Mouse (Mus musculus) lung, embryonic 16.5 days (tissue): ENCODE results near the gene Gm48551. TPM values are rescaled to one million over a fixed set of nuclear protein-coding genes. Genes with fewer than 3 reads are reported as not detected.

Experiments
- ATAC-seq: fragments of 200-750 bp; cut with Nextera tagmentation; 2 replicates; pipeline ENCODE4 v1.8.0; 2017; ENCODE audit warnings: low read depth, mild to moderate bottlenecking, moderate library complexity
- H3K27ac ChIP-seq: fragments of 300-500 bp; sonication (generic); 2 replicates; pipeline ENCODE4 v1.5.1; 2014; ENCODE audit warnings: mild to moderate bottlenecking, control low read depth, low read length
- H3K27me3 ChIP-seq: fragments of 300-500 bp; sonication (generic); 2 replicates; pipeline ENCODE4 v1.6.1; 2014; ENCODE audit warnings: low read depth, low read length, mixed read lengths; ENCODE audit not compliant: control insufficient read depth, insufficient read depth
- H3K36me3 ChIP-seq: fragments of 300-500 bp; sonication (generic); 2 replicates; pipeline ENCODE4 v1.6.1; 2014; ENCODE audit warnings: low read length; ENCODE audit not compliant: control insufficient read depth, insufficient read depth
- H3K4me1 ChIP-seq: fragments of 300-500 bp; sonication (generic); replicated peaks from 2 replicates; pipeline ENCODE4 v1.6.1; 2014; ENCODE audit warnings: low read length, mixed read lengths; ENCODE audit not compliant: control insufficient read depth, insufficient read depth
- H3K4me2 ChIP-seq: fragments of 300-500 bp; sonication (generic); 2 replicates; pipeline ENCODE4 v1.6.1; 2014; ENCODE audit warnings: low read depth, low read length, control low read depth
- H3K4me3 ChIP-seq: fragments of 300-500 bp; sonication (generic); 2 replicates; pipeline ENCODE4 v1.5.1; 2014; ENCODE audit warnings: mild to moderate bottlenecking, low read length, control low read depth
- H3K9ac ChIP-seq: fragments of 300-500 bp; sonication (generic); 2 replicates; pipeline ENCODE4 v1.6.1; 2014; ENCODE audit warnings: low read length, control low read depth
- H3K9me3 ChIP-seq: fragments of 300-500 bp; sonication (generic); 2 replicates; pipeline ENCODE4 v1.6.1; 2016; ENCODE audit warnings: low read length; ENCODE audit not compliant: control insufficient read depth
- WGBS: fragments of 180-500 bp; shearing (Covaris S2); extraction: QIAGEN DNeasy Blood & Tissue Kit; methylation state at CpG from one replicate; pipeline ENCODE4 v1.1.7; 2014; 5-methylcytosine and 5-hydroxymethylcytosine counted together
- polyA plus RNA-seq: library from polyadenylated mRNA; unstranded; fragments of >200 nt; fragmentation: Nextera tagmentation; extraction: Ambion mirVana; gene quantifications from 2 replicates; pipeline ENCODE4 v1.2.1, GENCODE M21; 2015

The Gm48551 gene
- polyA plus RNA-seq, 1 experiment from 2014 or later, result 3.1 TPM

DNA sequence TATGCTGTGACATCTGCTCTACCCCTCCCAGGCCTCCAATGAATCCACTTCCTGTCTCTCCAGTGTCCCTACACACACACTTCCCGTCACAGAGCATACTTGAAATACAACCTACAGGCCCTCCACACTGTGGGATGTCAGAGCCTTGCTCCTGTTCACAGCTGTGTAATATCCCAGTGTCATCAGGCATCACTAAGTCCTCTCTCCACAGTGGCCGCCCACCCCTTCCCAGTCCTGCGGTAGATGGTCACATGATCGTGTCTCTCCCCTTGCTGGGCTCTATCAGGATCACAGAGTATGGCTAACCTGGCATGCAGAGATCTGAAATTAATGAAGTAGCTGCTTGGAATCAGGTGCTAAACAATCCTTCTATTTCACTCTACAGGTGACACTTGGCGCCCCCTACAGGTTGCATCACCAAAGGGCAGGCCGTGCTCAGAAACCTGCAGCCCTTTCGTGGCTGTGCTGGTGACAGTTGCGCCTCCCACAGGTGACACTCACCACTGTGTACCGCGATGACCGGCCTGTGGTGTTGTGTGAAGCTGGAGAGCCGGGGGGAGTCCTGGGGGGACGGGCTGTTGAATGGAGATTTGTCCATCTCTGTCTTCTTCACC, 21.4 kb downstream of the Gm48551 start:
- H3K4me1 ChIP-seq, result peaks cover 68% of the 10 kb centered on the region
- H3K4me3 ChIP-seq, result no peak overlapping the region
- no peaks in the 10 kb centered on the region for H3K27me3 ChIP-seq
- H3K9me3 ChIP-seq, result no peaks in the 10 kb centered on the region
- H3K4me2 ChIP-seq, result no peak overlapping the region
- WGBS, result 53% methylated on average over 13 of the region's 13 CpGs
- peaks cover 31% of the 10 kb centered on the region for H3K36me3 ChIP-seq
- no peak overlapping the region for H3K9ac ChIP-seq
- no peak for ATAC-seq
- no peak overlapping the region for H3K27ac ChIP-seq

GRCm38 (mm10) chr10:81406504-81407440, 22.5 kb downstream of the Gm48551 start:
- H3K9me3 ChIP-seq, result no peaks in the 10 kb centered on the region
- H3K4me3 ChIP-seq, result peak overlapping the region; percentile 21
- peaks cover 73% of the 10 kb centered on the region for H3K4me1 ChIP-seq
- peaks cover 31% of the 10 kb centered on the region for H3K36me3 ChIP-seq
- WGBS, result 46% methylated on average over 24 of the region's 24 CpGs
- ATAC-seq, result no peak
- H3K4me2 ChIP-seq, result peak overlapping the region; percentile 23
- H3K27ac ChIP-seq, result peak overlapping the region; percentile 8; the same call in 1 of the 2 replicates
- H3K27me3 ChIP-seq, result no peaks in the 10 kb centered on the region
- peak overlapping the region; percentile 32; the same call in 1 of the 2 replicates for H3K9ac ChIP-seq

DNA sequence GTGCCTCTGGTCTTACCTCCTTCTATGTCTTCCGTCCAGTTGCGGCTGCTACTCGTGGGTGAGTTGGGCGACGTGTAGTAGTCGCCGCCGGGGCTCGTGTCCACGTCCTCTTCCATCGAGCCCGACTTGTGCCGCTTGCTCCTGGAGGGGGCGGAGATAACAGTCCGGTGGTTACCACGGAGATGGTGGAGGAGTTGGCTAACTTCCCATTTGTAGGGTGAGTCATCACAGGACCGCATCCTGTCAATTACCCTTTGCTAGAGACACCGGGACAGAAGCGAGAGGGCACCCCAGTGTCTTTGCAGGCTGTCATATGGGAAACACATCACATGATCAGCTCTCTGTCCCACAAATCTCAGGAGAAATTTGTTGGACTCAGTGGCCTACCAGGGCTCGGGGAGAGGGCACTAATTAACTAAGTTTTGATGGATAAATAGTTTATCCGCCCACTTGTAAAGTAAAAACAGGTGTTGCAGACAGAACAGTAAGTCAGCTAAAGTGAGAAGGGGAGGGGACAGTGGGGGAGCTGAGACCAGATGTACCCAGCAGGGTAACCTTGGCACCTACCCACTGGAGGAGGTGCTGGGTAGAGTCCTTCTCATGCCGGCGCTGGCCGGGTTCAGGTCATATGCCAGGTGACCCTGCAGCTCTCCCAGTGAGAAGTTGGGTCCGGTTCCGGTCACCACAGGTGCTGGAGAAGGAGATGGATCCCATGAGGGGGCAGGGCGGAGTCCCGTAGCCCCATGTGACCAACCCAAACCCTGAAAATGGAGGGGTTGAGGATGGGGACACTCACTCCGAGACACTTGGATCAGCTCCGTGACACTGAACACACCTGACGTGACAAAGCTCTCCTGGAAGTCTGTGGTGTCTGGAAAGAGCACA, 23.5 kb downstream of the Gm48551 start:
- Histone ChIP-seq H3K36me3 (peaks cover 31% of the 10 kb centered on the region), H3K4me1 (peaks cover 73% of the 10 kb centered on the region)
- ATAC-seq, result peak; percentile 31; the same call in 1 of the 2 replicates

GRCm38 (mm10) chr10:81408424-81408729, 24.1 kb downstream of the Gm48551 start:
- peak overlapping the region; percentile 72 for H3K27ac ChIP-seq

More for the DNA sequence above, 23.5 kb downstream of the Gm48551 start:
- H3K4me3 ChIP-seq, result peak overlapping the region; percentile 21
- H3K27ac ChIP-seq, result peak overlapping the region; percentile 72
- H3K9ac ChIP-seq, result peak overlapping the region; percentile 41; the same call in 1 of the 2 replicates
- H3K4me2 ChIP-seq, result peak overlapping the region; percentile 23
- 22% methylated on average over 31 of the region's 31 CpGs for WGBS
- H3K27me3 ChIP-seq, result no peaks in the 10 kb centered on the region
- no peaks in the 10 kb centered on the region for H3K9me3 ChIP-seq

DNA sequence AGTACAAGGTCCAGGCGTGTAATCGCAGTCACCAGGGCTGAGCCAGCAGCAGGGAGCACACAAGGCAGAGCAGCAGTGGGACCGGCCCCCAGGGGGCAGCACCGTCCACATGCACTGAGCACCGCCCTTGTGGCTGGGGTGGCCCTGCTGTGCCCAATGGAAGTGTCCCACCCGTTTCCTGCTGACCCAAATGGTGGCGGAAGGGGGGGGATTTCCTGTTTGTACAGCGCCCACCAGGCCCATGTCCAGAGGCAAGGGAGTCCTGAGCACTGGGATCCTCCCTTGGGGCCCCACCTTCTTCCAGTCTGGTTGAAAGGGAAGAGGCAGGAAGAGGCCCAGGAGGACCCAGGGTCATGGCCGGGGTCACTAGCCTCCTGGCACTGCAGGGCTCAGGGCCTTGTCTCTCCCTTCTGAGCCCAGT, 24.6 kb downstream of the Gm48551 start:
- H3K27ac ChIP-seq, result peak overlapping the region; percentile 97
- H3K9me3 ChIP-seq, result no peaks in the 10 kb centered on the region
- H3K36me3 ChIP-seq, result peaks cover 27% of the 10 kb centered on the region
- no peak overlapping the region for H3K4me3 ChIP-seq
- H3K9ac ChIP-seq, result no peak overlapping the region
- H3K4me1 ChIP-seq, result peaks cover 73% of the 10 kb centered on the region
- 28% methylated on average over 9 of the region's 9 CpGs for WGBS
- ATAC-seq, result peak; percentile 41
- no peaks in the 10 kb centered on the region for H3K27me3 ChIP-seq
- no peak overlapping the region; the same call in 1 of the 2 replicates for H3K4me2 ChIP-seq

More at GRCm38 (mm10) chr10:81408424-81408729, 24.1 kb downstream of the Gm48551 start:
- Histone ChIP-seq H3K27me3 (no peaks in the 10 kb centered on the region), H3K36me3 (peaks cover 31% of the 10 kb centered on the region), H3K4me2 (peak overlapping the region; percentile 8; the same call in 1 of the 2 replicates), H3K9ac (0 out of 2 replicates have a peak overlapping the region, but pooled peaks have one; percentile 41), H3K9me3 (no peaks in the 10 kb centered on the region), H3K4me1 (peaks cover 73% of the 10 kb centered on the region), H3K4me3 (no peak overlapping the region)
- no peak for ATAC-seq
- WGBS, result 57% methylated on average over 13 of the region's 13 CpGs

DNA sequence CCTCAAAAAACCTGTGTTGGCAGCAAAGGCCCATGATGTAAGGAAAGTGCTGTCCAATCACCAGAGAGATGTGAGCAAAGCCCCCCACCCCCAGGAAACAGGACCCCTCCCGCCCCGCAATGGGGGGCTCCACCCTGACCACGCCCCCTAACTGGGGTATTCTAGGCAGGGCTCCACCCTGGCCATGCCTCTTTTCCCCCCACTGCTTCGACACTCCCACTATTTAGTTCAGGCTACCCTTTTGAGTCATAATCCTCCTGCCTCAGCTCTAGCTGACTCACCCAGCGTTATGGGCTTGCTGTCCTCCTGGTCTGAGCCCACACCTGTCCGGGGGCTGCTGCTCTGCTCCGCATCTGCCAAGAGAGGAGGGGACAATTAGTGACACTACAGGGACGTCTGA, 25.1 kb downstream of the Gm48551 start:
- Histone ChIP-seq H3K27me3 (no peaks in the 10 kb centered on the region), H3K9me3 (no peaks in the 10 kb centered on the region), H3K4me2 (peak overlapping the region; percentile 52), H3K27ac (peak overlapping the region; percentile 97), H3K9ac (peak overlapping the region; percentile 39; the same call in 1 of the 2 replicates), H3K36me3 (peaks cover 26% of the 10 kb centered on the region), H3K4me3 (peak overlapping the region; percentile 37), H3K4me1 (peaks cover 77% of the 10 kb centered on the region)
- WGBS, result 31% methylated on average over 8 of the region's 8 CpGs
- ATAC-seq, result no peak

- peak overlapping the region; percentile 97 for H3K27ac ChIP-seq
- peak overlapping the region; percentile 37 for H3K4me3 ChIP-seq
- H3K4me1 ChIP-seq, result peaks cover 84% of the 10 kb centered on the region
- ATAC-seq, result no peak
- H3K36me3 ChIP-seq, result peaks cover 19% of the 10 kb centered on the region
- WGBS, result 57% methylated on average over 4 of the region's 4 CpGs
- peak overlapping the region; percentile 52 for H3K4me2 ChIP-seq
- H3K9me3 ChIP-seq, result no peaks in the 10 kb centered on the region
- peak overlapping the region; percentile 11; the same call in 1 of the 2 replicates for H3K9ac ChIP-seq
- no peaks in the 10 kb centered on the region for H3K27me3 ChIP-seq
Measured at GRCm38 (mm10) chr10:81410350-81410749, 26.1 kb downstream of the Gm48551 start.

- Histone ChIP-seq H3K4me2 (peak overlapping the region; percentile 52), H3K9ac (peak overlapping the region; percentile 42; the same call in 1 of the 2 replicates)
Measured at GRCm38 (mm10) chr10:81410981-81411380, 26.7 kb downstream of the Gm48551 start.

More at GRCm38 (mm10) chr10:81410981-81411380, 26.7 kb downstream of the Gm48551 start:
- H3K4me3 ChIP-seq, result peak overlapping the region; percentile 4; the same call in 1 of the 2 replicates
- ATAC-seq, result no peak
- H3K36me3 ChIP-seq, result peaks cover 13% of the 10 kb centered on the region; the same call in 1 of the 2 replicates
- WGBS, result 48% methylated on average over 9 of the region's 9 CpGs
- peaks cover 88% of the 10 kb centered on the region for H3K4me1 ChIP-seq
- H3K27me3 ChIP-seq, result no peaks in the 10 kb centered on the region
- no peaks in the 10 kb centered on the region for H3K9me3 ChIP-seq
- peak overlapping the region; percentile 97 for H3K27ac ChIP-seq
